Mouse (Mus musculus): ENCODE data around the gene Trmu.

Gene Trmu

GRCm38 (mm10) chr15:85896284-85896683 lies 17.2 kb downstream of the Trmu start:
- DNase-seq (ENCODE audit: low spot score in 2 of 2): peak; percentile 82 to 88

- no peak for DNase-seq (ENCODE audit: low spot score in 2 of 2)
Measured at GRCm38 (mm10) chr15:85897113-85897512, 18.0 kb downstream of the Trmu start.

- DNase-seq (ENCODE audit: low spot score in 2 of 2): no peak
Measured at GRCm38 (mm10) chr15:85899396-85899795, 20.3 kb downstream of the Trmu start.

GRCm38 (mm10) chr15:85900318-85900717 lies 21.2 kb downstream of the Trmu start:
- DNase-seq (ENCODE audit: low spot score in 2 of 2): no peak

DNA sequence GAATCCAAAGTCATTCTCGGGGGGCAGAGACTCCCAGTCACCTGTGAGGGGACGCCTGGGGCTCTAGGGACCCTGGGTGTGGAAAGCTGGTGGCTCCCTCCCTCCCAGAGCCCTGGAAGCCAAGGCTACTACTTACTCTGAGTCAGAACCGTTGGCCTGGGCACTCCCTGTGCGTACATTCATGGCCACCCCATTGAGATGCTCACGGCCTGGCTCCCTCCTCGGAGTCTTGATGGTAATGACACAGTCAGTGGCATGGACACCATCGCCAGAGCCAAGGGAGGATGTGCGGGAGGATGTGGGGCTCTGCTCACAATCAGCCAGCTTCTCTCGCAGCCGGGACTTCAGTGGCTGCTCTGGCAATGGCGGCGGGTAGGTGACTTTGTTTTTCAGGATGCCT lies 21.7 kb downstream of the Trmu start:
- no peak for DNase-seq (ENCODE audit: low spot score in 2 of 2)

DNA sequence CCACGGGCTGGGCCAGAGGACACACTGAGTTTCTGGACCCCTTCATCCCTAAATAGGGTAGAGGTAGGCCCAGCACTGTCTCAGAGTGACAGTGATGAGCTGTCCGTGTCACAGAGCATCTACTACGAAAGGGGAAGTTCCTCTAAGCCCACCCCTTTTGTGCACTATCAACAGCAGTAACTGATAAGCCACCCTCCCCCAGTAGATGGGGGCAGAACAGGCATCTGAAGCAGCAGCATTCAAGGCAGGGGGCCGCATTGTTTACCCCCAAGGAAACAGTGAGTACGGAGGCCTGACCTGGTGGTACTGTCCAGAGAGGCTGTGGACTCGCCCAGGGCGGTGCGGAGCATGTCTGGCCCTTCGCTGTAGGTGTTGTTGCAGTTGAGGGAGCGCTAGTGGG lies 23.4 kb downstream of the Trmu start:
- no peak for DNase-seq (ENCODE audit: low spot score in 2 of 2)

DNA sequence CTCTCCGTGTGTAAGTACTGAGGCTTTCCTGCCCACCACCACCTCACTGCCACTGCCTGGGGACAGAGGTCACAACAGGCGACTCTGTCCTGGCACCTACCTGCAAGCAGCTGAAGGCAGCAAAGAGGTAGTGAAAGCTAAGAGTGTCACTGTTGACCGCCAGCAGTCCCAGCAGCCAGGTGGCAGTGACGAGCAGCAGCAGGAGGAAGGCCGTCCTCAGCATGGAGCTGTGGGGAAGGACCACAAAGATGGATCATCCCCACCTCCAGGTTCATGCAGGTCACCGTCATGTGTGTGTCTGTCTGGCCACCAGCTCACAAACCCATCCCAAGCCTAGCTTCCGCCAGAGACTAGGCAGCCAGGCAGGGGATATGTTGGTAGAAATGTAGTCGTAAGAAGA lies 24.7 kb downstream of the Trmu start:
- no peak for DNase-seq (ENCODE audit: low spot score in 2 of 2)

GRCm38 (mm10) chr15:85908660-85909491 lies 29.8 kb downstream of the Trmu start:
- no peak for DNase-seq (ENCODE audit: low spot score in 2 of 2)

GRCm38 (mm10) chr15:85909492-85909829 lies 30.3 kb downstream of the Trmu start:
- DNase-seq (ENCODE audit: low spot score in 2 of 2): no peak

DNA sequence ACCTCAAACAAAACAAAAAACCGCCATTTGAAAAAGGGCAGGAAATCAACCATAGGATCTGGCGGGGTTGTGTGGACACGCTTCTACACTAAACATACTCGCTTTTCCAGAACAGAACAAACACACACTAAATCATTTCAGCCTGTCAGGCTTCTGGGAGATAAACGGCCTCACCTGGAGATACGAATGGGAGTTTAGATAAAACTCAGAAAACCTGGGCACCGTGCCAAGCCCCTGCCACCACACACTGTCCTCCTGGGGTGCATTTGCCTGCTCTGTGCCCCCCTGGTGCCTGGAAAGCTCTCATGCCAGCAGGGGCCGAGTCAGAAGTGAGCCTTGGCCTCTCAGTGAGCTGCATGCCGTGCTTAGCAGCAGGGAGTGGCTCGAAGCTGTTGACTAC lies 30.8 kb downstream of the Trmu start:
- no peak for DNase-seq (ENCODE audit: low spot score in 2 of 2)

- DNase-seq (ENCODE audit: low spot score in 2 of 2): no peak
Measured at GRCm38 (mm10) chr15:85913605-85914004, 34.5 kb downstream of the Trmu start.

DNA sequence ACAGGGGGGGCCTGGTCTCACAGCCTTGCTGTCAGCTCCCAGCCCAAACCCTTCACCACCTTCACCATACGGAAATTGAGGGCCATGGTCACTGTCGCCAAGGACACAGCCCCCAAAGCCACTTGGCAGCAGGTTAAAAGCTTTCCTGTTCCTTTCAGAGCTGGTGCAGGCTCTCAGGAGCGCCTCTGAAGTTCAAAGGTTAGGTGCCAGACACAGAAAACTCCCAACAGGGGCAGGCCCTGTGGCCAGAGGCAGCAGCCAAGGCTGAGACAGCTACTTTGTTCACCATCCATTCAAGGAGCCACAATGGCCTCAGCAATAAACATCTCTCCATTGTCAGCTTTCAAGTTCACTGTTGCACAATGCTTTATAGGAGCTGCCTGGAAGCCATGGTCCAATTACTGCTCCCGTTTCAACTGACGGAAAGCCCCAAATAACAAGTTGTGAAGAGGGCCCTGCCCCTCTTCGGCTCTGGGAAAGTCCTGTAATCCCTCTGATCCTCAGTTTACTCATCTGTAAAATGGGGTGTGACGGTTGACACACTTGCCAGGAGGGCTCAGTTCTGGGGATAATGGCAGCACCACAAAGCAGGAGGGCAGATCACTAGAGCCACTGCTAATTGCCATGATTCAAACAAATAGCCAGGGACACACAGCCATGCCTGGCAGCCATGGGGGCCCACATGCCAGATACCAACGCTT lies 40.2 kb downstream of the Trmu start:
- no peak for DNase-seq (ENCODE audit: low spot score in 2 of 2)

DNA sequence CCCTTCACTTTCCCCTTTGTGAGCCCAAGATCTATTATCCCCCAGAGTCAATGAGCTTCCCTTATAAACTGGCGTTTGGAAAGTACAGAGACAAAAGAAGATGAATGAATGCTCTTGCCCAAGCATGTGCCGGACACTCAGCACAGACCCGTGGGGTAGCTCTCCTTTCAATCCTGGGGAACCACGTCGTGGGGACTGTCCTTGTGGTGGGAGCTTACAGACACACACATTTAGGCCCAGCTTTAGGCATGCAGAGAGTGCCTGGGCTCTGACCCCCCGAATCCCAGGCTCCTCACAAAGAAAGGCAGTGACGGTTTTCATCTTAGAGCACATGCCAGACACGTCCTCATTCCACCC lies 40.8 kb downstream of the Trmu start:
- DNase-seq (ENCODE audit: low spot score in 2 of 2): no peak

- no peak for DNase-seq (ENCODE audit: low spot score in 2 of 2)
Measured at GRCm38 (mm10) chr15:85921855-85922254, 42.7 kb downstream of the Trmu start.

DNA sequence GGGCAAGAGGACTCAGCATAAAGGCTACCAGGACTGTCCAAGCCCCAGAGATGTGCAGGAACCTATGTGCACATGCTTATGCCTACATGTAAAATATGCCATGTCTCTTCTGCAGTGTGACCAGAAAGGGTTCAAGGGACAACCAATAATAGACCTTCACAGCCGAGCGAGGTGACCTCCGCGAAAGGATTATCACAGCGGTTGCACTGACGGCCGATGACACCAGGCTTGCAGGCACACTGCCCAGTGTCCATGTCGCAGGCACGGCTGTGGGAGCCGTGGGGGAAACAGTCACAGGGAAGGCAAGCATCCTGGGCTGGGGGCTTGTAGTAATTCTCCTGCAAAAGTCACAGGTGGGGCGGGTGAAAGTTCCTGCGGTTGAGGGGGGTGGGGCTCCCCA lies 49.0 kb downstream of the Trmu start:
- no peak for DNase-seq (ENCODE audit: low spot score in 2 of 2)

- DNase-seq (ENCODE audit: low spot score in 2 of 2): no peak
Measured at GRCm38 (mm10) chr15:85935627-85936049, 56.5 kb downstream of the Trmu start.
